Mouse (Mus musculus) left cerebral cortex, postnatal 36 days (tissue): ENCODE measurements around the gene Epha5. TPM values are rescaled to one million over a fixed set of nuclear protein-coding genes. Genes with fewer than 3 reads are reported as not detected.

Experiments
- DNase-seq, 2 experiments: peaks; one replicate each; pipeline ENCODE4 v3.0.0; 2021 to 2022; ENCODE audit warnings: low spot score in 2 of 2, mixed read lengths in 1 of 2
- intact Hi-C: fragments of 180-260 bp; cut with DNase I; formaldehyde crosslinking; loops from one replicate; pipeline ENCODE4 v1.15.1; 2025
- total RNA-seq, 2 experiments: library from RNA; stranded (reverse); gene quantifications; 2 replicates each; pipeline ENCODE4 v1.2.3; 2021

Epha5 gene
- total RNA-seq, 2 experiments from 2014 or later: 86.5 to 118 TPM

DNA sequence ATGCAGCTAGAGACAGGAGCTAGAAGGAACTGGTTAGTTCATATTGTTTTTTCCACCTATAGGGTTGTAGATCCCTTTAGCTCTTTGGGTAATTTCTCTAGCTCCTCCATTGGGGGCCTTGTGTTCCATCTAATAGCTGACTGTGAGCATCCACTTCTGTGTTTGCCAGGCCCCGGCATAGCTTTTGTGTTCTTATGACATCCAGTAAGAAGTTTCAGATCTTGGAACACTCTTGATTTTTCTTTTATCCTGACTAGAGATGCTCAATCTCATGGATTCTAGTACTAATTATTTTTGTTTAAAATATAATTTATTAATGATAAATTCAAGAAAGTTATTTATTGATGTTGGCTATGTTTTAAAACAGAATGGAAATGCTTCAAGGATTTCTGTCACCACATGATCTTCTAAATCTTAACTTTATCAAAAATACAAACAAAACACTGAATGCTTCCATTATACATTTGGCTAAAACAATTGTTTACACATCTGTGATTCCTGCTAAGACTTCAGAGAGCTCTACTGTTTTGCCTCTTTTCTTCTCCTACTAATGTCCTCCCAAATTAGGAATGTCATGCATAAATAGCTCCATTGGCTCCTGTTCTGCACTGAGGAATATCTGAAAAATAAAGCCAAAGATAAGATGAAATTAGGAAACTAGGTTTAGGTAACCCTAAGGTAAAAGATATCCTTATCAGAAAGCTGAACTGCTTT is 379.8 kb downstream of the Epha5 start:
- intact Hi-C loops: no loop called here
- no peak for DNase-seq
